Mouse (Mus musculus): ENCODE results near the gene Zfp799. TPM values are rescaled to one million over a fixed set of nuclear protein-coding genes. Genes with fewer than 3 reads are reported as not detected.
"Not testable (repeated sequence)": the region's sequence is repeated elsewhere in the genome, so short reads cannot be mapped to it uniquely, and the experiment has no call there.

Gene Zfp799
- 22.8 and 23.6 TPM in 2 replicates for polyA plus RNA-seq (2015; fragmentation: Nextera tagmentation; extraction: Ambion mirVana)

DNA sequence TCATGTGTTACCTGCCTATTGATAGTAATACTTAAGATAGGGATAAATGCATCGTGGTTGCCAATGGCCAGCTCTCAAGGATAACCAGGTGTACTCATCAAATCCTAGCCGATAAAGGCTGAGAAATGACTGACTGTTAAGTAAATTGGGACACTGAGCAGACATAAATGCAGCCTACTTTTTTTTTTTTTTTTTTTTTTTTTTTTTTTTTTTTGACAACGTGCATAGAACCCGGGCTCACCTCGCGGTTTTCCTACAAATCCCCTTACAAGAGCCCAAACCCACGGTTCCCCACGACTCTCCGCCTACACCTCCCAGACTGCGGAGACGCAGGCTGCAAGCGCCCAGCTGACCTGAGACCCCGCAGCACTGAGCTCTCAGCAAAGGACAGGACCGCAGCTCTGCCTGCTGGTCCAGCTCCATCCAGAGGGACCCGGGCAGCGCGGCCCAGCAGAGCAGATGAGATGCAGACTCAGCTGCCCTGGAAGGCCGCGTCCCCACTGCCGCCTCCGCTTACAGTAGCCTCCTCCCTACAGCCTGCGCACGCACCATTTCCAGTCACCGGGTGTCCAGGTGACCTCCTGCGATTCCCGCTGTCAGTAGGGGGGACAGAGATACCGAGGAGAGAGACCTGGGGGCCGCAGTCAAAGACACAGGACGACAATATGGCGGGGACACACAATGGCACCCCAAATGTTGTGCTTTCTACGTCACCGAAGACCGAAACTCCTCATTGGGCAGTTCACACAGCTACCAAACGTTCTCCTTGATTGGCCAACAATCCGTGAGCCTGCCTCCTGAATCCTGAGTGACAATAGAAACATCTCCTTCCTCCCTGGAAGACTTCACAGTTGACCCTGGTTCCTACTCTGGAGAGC lies at the start of gene Zfp799:
Zfp799 (minus strand) TSS at position 722 of the 878 bp plus-strand sequence.
- Histone ChIP-seq H3K36me3 (peaks cover 16% of the 10 kb centered on the region), H3K4me1 (peaks cover 13% of the 10 kb centered on the region), H3K4me2 (replicated peaks) (peak within 1 kb of the TSS; percentile 75), H3K27me3 (no peaks in the 10 kb centered on the region), H3K4me3 (peak within 1 kb of the TSS; percentile 82), H3K27ac (replicated peaks) (peak within 1 kb of the TSS; percentile 79), H3K9me3 (no peaks in the 10 kb centered on the region), H3K9ac (replicated peaks) (peak within 1 kb of the TSS; percentile 96)
- 1% methylated on average over 35 of the region's 35 CpGs for WGBS
- peak; percentile 100 for ATAC-seq (replicated peaks)

- Histone ChIP-seq H3K27ac (replicated peaks) (no peak overlapping the region), H3K27me3 (no peaks in the 10 kb centered on the region), H3K4me3 (no peak overlapping the region), H3K4me2 (replicated peaks) (no peak overlapping the region), H3K9ac (replicated peaks) (no peak overlapping the region), H3K4me1 (no peaks in the 10 kb centered on the region), H3K36me3 (peaks cover 32% of the 10 kb centered on the region), H3K9me3 (no peaks in the 10 kb centered on the region)
- WGBS, result 96% methylated on average over 11 of the region's 11 CpGs
- no peak for ATAC-seq (replicated peaks)
Observed at GRCm38 (mm10) chr17:32878773-32879172, 48.7 kb upstream of the Zfp799 start.

GRCm38 (mm10) chr17:32877471-32878171 lies 47.6 kb upstream of the Zfp799 start:
- ATAC-seq (replicated peaks), result no peak
- Histone ChIP-seq H3K27ac (replicated peaks) (no peak overlapping the region), H3K9ac (replicated peaks) (no peak overlapping the region), H3K4me3 (no peak overlapping the region), H3K36me3 (peaks cover 21% of the 10 kb centered on the region), H3K9me3 (no peaks in the 10 kb centered on the region), H3K4me1 (no peaks in the 10 kb centered on the region), H3K27me3 (no peaks in the 10 kb centered on the region), H3K4me2 (replicated peaks) (no peak overlapping the region)
- 16% methylated on average over 22 of the region's 22 CpGs for WGBS

GRCm38 (mm10) chr17:32872696-32873095 lies 42.6 kb upstream of the Zfp799 start:
- 64% methylated on average over 5 of the region's 5 CpGs for WGBS
- H3K27me3 ChIP-seq, result no peaks in the 10 kb centered on the region
- H3K4me1 ChIP-seq, result no peaks in the 10 kb centered on the region
- no peak overlapping the region for H3K9ac ChIP-seq (replicated peaks)
- H3K27ac ChIP-seq (replicated peaks), result no peak overlapping the region
- H3K4me2 ChIP-seq (replicated peaks), result no peak overlapping the region
- H3K36me3 ChIP-seq, result no peaks in the 10 kb centered on the region
- ATAC-seq (replicated peaks), result no peak
- H3K9me3 ChIP-seq, result no peaks in the 10 kb centered on the region
- no peak overlapping the region for H3K4me3 ChIP-seq

- H3K4me1 ChIP-seq, result no peaks in the 10 kb centered on the region
- no peaks in the 10 kb centered on the region for H3K27me3 ChIP-seq
- ATAC-seq (replicated peaks), result no peak
- H3K9ac ChIP-seq (replicated peaks), result no peak overlapping the region
- H3K36me3 ChIP-seq, result no peaks in the 10 kb centered on the region
- no peaks in the 10 kb centered on the region for H3K9me3 ChIP-seq
- H3K27ac ChIP-seq (replicated peaks), result no peak overlapping the region
- H3K4me3 ChIP-seq, result no peak overlapping the region
- H3K4me2 ChIP-seq (replicated peaks), result no peak overlapping the region
- 89% methylated on average over 4 of the region's 4 CpGs for WGBS
Observed at GRCm38 (mm10) chr17:32872091-32872490, 42.0 kb upstream of the Zfp799 start.

GRCm38 (mm10) chr17:32871483-32871882 lies 41.4 kb upstream of the Zfp799 start:
- Histone ChIP-seq H3K4me2 (replicated peaks) (no peak overlapping the region), H3K36me3 (no peaks in the 10 kb centered on the region), H3K27ac (replicated peaks) (no peak overlapping the region), H3K4me3 (no peak overlapping the region), H3K9me3 (no peaks in the 10 kb centered on the region), H3K4me1 (no peaks in the 10 kb centered on the region), H3K9ac (replicated peaks) (no peak overlapping the region), H3K27me3 (no peaks in the 10 kb centered on the region)
- WGBS, result 96% methylated on average over 1 of the region's 1 CpGs
- no peak for ATAC-seq (replicated peaks)

DNA sequence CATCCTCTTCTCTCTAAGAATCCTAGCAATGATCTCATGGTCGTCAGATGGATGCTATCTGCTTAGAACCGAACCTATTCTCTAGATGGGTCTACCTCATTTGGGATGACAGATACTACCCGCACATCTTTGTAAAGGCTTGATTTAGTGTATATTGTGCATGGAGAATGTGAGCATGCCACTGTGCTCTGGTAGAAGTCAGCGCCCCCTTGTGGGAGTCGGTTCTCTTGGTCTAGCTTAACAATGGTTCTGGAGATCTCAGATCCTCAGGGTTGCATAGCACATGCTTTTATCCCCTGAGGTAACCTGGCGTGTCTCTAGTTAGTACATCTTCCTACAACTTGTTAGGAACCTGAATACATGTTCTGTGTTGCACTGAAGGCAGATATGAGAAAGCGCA lies 37.2 kb upstream of the Zfp799 start:
- H3K4me2 ChIP-seq (replicated peaks); H3K27me3 ChIP-seq; H3K9ac ChIP-seq (replicated peaks); H3K36me3 ChIP-seq; H3K9me3 ChIP-seq; H3K27ac ChIP-seq (replicated peaks); H3K4me1 ChIP-seq; ATAC-seq (replicated peaks); H3K4me3 ChIP-seq: not testable (repeated sequence)
- 61% methylated on average over 5 of the region's 7 CpGs for WGBS

DNA sequence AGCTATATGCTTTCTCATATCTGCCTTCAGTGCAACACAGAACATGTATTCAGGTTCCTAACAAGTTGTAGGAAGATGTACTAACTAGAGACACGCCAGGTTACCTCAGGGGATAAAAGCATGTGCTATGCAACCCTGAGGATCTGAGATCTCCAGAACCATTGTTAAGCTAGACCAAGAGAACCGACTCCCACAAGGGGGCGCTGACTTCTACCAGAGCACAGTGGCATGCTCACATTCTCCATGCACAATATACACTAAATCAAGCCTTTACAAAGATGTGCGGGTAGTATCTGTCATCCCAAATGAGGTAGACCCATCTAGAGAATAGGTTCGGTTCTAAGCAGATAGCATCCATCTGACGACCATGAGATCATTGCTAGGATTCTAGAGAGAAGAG lies 26.7 kb upstream of the Zfp799 start:
- not testable (repeated sequence) for H3K4me1 ChIP-seq; H3K27me3 ChIP-seq; H3K9ac ChIP-seq (replicated peaks); H3K9me3 ChIP-seq; H3K27ac ChIP-seq (replicated peaks); H3K4me2 ChIP-seq (replicated peaks); ATAC-seq (replicated peaks); H3K4me3 ChIP-seq; H3K36me3 ChIP-seq
- 73% methylated on average over 4 of the region's 6 CpGs for WGBS

GRCm38 (mm10) chr17:32851581-32851980 lies 21.5 kb upstream of the Zfp799 start:
- WGBS, result 18% methylated on average over 7 of the region's 7 CpGs
- H3K27ac ChIP-seq (replicated peaks), result no peak overlapping the region
- no peak overlapping the region for H3K9ac ChIP-seq (replicated peaks)
- no peaks in the 10 kb centered on the region for H3K9me3 ChIP-seq
- no peak overlapping the region for H3K4me2 ChIP-seq (replicated peaks)
- no peak for ATAC-seq (replicated peaks)
- H3K4me3 ChIP-seq, result no peak overlapping the region
- H3K36me3 ChIP-seq, result no peaks in the 10 kb centered on the region
- H3K27me3 ChIP-seq, result no peaks in the 10 kb centered on the region
- no peaks in the 10 kb centered on the region for H3K4me1 ChIP-seq

- WGBS, result 74% methylated on average over 2 of the region's 2 CpGs
- no peaks in the 10 kb centered on the region for H3K36me3 ChIP-seq
- no peaks in the 10 kb centered on the region for H3K27me3 ChIP-seq
- H3K4me3 ChIP-seq, result no peak overlapping the region
- no peak overlapping the region for H3K9ac ChIP-seq (replicated peaks)
- no peak for ATAC-seq (replicated peaks)
- H3K9me3 ChIP-seq, result no peaks in the 10 kb centered on the region; the same call in 1 of the 2 replicates
- no peak overlapping the region for H3K4me2 ChIP-seq (replicated peaks)
- H3K27ac ChIP-seq (replicated peaks), result no peak overlapping the region
- H3K4me1 ChIP-seq, result no peaks in the 10 kb centered on the region
Observed at GRCm38 (mm10) chr17:32841388-32841787, 11.3 kb upstream of the Zfp799 start.

DNA sequence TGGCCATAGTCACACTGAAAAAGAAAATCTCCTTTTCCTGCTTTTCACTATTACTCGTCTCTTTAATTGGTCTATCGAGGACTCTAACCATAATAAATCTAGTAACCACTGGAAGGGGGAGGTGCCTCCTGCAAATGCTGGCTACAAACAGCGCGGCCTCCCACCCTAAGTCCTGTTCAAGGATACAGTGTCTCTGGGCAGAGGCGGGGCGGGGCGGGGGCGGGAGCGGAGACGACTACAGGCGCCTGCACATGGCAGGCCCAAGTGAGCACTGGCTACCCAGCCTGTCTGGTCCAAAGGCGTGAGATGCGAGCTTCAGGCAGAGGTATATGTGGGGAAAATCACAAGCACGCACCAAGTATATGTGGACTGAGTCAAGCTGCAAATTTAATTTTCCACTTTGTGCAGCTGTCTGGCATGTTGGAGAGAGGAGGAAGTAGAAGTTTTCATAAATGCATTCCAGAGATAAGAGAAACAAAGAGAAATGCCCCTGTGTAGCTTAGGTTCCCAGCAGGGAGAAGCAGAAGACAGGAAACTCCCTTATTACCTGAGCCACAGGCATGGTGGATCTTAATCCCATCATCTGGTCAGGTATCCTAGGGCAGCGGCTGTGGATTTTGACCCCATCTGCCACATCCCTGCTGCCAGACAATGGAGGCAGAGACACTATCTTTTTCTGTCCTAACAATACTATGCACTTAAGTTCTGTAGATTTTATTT lies 9.2 kb upstream of the Zfp799 start:
- Histone ChIP-seq H3K36me3 (no peaks in the 10 kb centered on the region), H3K9me3 (no peaks in the 10 kb centered on the region; the same call in 1 of the 2 replicates), H3K27me3 (no peaks in the 10 kb centered on the region), H3K27ac (replicated peaks) (no peak overlapping the region), H3K4me3 (no peak overlapping the region), H3K4me2 (replicated peaks) (no peak overlapping the region), H3K9ac (replicated peaks) (no peak overlapping the region), H3K4me1 (no peaks in the 10 kb centered on the region)
- no peak for ATAC-seq (replicated peaks)
- WGBS, result 35% methylated on average over 15 of the region's 15 CpGs

GRCm38 (mm10) chr17:32830418-32830782 lies 339 bp upstream of the Zfp799 start:
- Histone ChIP-seq H3K36me3 (peaks cover 11% of the 10 kb centered on the region), H3K27me3 (no peaks in the 10 kb centered on the region), H3K9me3 (no peaks in the 10 kb centered on the region), H3K9ac (replicated peaks) (no peak overlapping the region; the same call in 1 of the 2 replicates), H3K4me2 (replicated peaks) (peak overlapping the region; percentile 75), H3K4me3 (peak overlapping the region; percentile 82), H3K27ac (replicated peaks) (no peak overlapping the region), H3K4me1 (peaks cover 13% of the 10 kb centered on the region)
- 34% methylated on average over 3 of the region's 3 CpGs for WGBS
- ATAC-seq (replicated peaks), result peak; percentile 36
